Mouse (Mus musculus) E14TG2a.4 (cell line): ENCODE measurements at regions not wholly inside any gene's neighbourhood (a gene's known extent, or its start where the extent isn't known, plus 50 kb on each side); places are given as distances from the start of the nearest gene placed in this dataset.

Experiments used
- H3K27me3 ChIP-seq: 2 replicates; pipeline ENCODE4 v1.6.1; 2014; ENCODE audit warnings: low read length, control low read depth; ENCODE audit not compliant: insufficient read depth
- H3K36me3 ChIP-seq: 2 replicates; pipeline ENCODE4 v1.6.1; 2014; ENCODE audit warnings: low read length, control low read depth; ENCODE audit not compliant: insufficient read depth
- H3K4me1 ChIP-seq: replicated peaks from 2 replicates; pipeline ENCODE4 v1.6.1; 2014; ENCODE audit warnings: low read depth, low read length, control low read depth
- H3K4me3 ChIP-seq: replicated peaks from 2 replicates; pipeline ENCODE4 v1.5.1; 2014; ENCODE audit warnings: mild to moderate bottlenecking, low read length
- H3K9me3 ChIP-seq: 2 replicates; pipeline ENCODE4 v1.6.1; 2014; ENCODE audit warnings: low read length, control low read depth
- CTCF ChIP-seq: conservative IDR thresholded peaks from 2 replicates; pipeline ENCODE4 v1.5.1; 2014; ENCODE audit warnings: low read length
- NANOG ChIP-seq: IDR thresholded peaks from 2 replicates; pipeline ENCODE4 v1.6.1; 2014; ENCODE audit warnings: borderline replicate concordance, low read length, mixed read lengths
- POU5F1 ChIP-seq: IDR thresholded peaks from 2 replicates; pipeline ENCODE4 v1.6.1; 2014; ENCODE audit warnings: low read length, borderline replicate concordance

DNA sequence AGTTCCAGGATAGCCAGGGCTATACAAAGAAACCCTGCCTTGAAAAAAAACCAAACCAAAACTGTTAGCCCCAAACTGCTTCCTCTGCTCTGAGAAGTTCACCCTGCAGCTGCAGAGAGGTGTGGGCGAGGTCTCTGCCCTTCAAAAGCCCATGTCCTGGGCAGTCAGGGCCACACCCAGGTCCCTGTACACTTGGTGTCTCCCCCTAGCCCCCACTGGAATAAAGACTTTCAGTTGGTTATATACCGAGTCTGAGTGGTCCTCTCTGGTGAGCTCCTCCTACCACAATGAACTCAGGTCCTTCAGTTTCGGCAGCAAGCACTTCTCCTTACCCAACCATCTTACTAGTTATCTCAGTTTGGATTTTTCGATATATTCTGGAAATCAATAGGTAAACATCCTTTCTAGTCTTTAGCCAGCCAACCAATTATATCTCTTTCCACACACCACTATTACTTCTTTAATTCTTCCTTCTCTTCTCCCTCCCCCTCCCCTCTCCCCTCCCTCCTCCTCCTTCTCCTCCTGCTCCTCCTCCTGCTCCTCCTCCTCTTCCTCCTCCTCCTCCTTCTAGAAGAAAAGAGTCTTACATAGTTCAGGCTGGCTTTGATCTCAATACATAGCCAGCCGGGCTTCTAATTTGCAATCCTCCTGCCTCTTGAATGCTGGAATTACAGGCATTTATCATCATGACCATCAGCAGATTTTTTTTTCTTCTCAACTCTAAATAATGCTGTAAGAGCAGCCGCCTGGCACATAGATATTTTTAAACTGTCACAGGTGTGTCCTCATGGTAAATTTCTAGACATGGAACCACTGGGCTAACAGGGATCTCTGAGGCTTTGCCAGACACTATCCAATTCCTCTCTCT, 103.9 kb upstream of the Max start:
- TF ChIP-seq POU5F1 (no peak), CTCF (no peak)
- Histone ChIP-seq H3K4me3 (no peak overlapping the region), H3K36me3 (no peaks in the 10 kb centered on the region), H3K9me3 (no peaks in the 10 kb centered on the region), H3K4me1 (peaks cover 27% of the 10 kb centered on the region), H3K27me3 (no peaks in the 10 kb centered on the region)

DNA sequence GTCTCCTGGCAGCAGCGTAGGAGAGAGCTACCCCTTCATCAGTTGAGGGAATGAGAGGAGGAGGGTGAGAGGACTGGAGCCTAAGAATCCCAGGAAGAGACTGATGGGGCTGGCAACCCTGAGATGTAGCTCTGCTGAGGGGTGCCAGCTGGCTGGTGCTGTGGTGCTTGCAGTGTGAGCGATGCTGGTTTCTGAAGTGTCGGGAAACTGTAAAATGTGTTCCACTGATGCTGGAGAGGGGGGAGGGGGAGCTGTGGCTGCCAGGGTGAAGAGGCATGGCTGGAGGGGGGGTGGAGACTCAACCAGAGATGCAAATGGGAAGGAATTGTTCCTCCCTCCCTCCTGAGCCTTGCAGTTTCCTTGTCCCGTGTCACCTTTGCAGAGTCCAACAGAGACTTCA, 102.0 kb upstream of the Max start:
- Histone ChIP-seq H3K27me3 (no peaks in the 10 kb centered on the region), H3K36me3 (no peaks in the 10 kb centered on the region), H3K4me1 (peaks cover 40% of the 10 kb centered on the region), H3K4me3 (no peak overlapping the region), H3K9me3 (no peaks in the 10 kb centered on the region)
- TF ChIP-seq CTCF (no peak), POU5F1 (no peak), NANOG (no peak)

DNA sequence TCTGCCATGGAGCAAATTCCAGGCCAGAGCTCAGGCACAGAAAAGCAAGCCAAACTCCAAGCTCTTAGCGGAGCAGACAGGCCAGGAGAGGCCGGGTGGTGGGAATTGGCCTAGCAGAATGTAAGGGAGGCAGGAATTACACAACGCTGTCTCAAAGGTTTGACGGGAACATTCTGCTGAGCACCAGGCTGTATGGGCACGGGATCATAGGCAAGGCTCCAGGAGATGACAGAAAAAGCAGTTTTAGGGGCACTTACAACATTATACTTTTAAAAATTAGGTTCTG, 99.5 kb upstream of the Max start:
- Histone ChIP-seq H3K4me3 (no peak overlapping the region), H3K27me3 (no peaks in the 10 kb centered on the region), H3K4me1 (peaks cover 47% of the 10 kb centered on the region), H3K36me3 (no peaks in the 10 kb centered on the region), H3K9me3 (no peaks in the 10 kb centered on the region)
- TF ChIP-seq POU5F1 (no peak), NANOG (no peak), CTCF (no peak)

DNA sequence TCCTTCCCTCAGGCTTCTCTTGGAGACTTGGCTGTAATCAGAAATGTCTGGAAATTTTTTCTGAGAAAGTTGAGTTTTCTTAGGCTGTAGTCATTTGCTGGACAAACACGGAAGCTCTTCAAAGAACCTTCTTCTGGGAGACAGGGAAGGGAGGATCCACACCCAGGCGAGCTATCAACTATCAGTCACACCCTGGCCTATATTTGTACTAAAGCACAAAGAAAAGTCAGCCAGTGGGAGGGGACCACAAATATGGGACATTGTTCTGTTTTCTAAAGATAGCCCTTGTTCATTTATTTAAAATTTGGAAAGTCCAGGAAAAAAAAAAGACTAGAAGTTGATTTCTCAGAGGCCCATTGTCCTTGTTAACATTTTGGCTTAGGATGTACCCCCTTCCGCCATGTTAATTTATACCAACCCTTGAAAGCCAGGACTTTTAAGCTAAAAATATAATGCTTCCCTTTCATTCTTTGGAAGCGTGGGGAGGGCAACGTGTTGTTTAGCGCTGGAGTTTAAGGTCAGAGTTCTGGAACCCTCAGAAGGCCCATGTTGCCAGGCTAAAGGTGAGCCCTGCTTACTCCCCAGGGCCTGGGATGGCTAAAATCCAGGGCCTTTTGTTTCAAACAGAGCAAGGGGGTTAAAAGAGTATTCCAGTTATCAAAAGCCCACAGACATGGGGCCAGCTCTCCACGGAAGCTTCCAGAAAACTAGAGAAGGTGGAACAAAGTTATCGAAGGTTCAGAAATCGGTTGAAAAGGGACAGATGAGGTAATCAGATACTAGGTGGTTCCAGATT, 99.0 kb upstream of the Max start:
- Histone ChIP-seq H3K4me1 (peaks cover 45% of the 10 kb centered on the region), H3K36me3 (no peaks in the 10 kb centered on the region), H3K27me3 (no peaks in the 10 kb centered on the region), H3K4me3 (no peak overlapping the region), H3K9me3 (no peaks in the 10 kb centered on the region)
- TF ChIP-seq CTCF (no peak), NANOG (no peak), POU5F1 (no peak)

DNA sequence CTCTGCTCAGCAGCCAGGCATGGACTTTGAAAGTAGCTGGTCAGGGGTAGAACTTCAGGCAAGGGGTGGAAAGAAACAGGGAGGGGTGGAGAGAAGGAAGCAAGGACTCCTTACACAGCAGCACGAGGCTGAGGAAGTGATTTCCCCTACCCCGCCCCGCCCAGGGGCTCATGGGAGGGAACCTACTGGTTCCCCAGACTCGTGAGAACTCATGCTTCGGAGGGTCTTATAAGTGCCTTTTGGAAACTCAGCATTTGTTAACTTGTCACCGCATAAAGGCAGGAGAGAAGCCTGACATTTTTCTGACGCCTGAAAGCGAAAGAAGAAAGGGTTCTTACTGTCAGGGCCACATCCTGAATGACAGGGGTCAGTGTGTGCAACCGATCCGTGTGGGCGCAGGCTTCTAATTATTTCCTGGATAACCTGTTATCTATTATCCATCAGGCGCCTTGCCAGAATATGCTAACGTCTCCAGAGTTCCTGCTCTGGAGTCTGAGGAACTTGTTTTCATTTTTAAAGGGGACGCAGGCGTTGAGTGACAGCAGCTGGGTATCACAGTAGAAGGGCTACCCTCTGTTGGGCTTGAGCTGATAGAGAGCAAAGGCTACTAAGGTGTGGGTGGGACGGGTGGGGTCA, 98.2 kb upstream of the Max start:
- no peaks in the 10 kb centered on the region for H3K9me3 ChIP-seq
- H3K27me3 ChIP-seq, result peaks cover 5% of the 10 kb centered on the region; the same call in 1 of the 2 replicates
- TF ChIP-seq CTCF, result no peak
- no peak for TF ChIP-seq POU5F1
- no peak for TF ChIP-seq NANOG
- no peaks in the 10 kb centered on the region for H3K36me3 ChIP-seq
- H3K4me1 ChIP-seq, result peaks cover 39% of the 10 kb centered on the region
- peak overlapping the region; percentile 33 for H3K4me3 ChIP-seq

DNA sequence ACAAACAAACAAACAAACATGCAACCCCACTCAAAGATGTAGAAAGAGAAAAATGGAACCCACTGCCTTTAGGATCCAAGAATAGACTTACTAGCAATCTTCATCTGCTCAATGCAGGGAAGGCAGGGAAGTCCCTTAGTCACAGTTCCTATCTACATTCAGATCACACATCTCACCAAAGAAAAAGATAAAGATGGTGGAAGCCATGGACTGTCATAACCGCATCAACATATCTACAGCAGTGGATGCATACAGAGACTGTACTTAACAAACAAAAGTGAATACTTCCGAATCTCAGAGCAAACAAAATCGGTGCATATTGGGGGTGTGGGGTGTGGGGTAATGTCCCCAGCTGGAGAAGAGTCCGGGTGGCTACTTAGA, 97.7 kb upstream of the Max start:
- peak overlapping the region; percentile 33 for H3K4me3 ChIP-seq
- no peaks in the 10 kb centered on the region for H3K9me3 ChIP-seq
- H3K4me1 ChIP-seq, result peaks cover 40% of the 10 kb centered on the region
- H3K36me3 ChIP-seq, result no peaks in the 10 kb centered on the region
- TF ChIP-seq POU5F1, result no peak
- no peak for TF ChIP-seq NANOG
- no peak for TF ChIP-seq CTCF
- H3K27me3 ChIP-seq, result peaks cover 5% of the 10 kb centered on the region; the same call in 1 of the 2 replicates

DNA sequence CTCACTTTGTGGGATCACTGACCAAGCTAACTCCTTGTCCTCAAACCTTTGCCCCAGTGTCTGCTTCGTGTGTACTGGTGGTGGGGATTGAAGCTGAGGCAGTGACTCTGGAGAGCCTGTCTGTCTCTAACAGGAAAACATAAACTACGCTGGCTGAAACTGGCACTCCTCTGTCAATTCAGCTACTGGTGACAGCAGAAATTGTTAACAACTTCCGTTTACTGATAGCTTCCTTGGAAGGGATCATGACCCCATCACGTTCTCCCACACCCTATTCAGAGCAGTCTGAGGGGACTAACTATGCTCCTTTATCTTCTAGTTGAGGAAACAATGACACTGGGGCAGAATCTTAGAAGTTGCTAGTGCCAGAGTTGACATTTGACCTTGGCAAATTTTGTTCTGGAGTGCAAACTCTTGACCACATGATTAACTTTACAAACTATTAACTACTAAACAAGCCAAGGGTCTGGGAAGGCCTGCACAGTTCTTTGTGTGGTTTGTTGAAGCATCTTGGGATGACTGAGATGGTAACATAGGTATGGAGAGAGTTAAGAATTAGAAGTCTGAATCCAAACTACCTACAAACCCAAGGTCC, 96.7 kb upstream of the Max start:
- TF ChIP-seq CTCF, result no peak
- Histone ChIP-seq H3K9me3 (no peaks in the 10 kb centered on the region), H3K4me3 (no peak overlapping the region), H3K4me1 (peaks cover 33% of the 10 kb centered on the region), H3K27me3 (peaks cover 5% of the 10 kb centered on the region; the same call in 1 of the 2 replicates), H3K36me3 (no peaks in the 10 kb centered on the region)

DNA sequence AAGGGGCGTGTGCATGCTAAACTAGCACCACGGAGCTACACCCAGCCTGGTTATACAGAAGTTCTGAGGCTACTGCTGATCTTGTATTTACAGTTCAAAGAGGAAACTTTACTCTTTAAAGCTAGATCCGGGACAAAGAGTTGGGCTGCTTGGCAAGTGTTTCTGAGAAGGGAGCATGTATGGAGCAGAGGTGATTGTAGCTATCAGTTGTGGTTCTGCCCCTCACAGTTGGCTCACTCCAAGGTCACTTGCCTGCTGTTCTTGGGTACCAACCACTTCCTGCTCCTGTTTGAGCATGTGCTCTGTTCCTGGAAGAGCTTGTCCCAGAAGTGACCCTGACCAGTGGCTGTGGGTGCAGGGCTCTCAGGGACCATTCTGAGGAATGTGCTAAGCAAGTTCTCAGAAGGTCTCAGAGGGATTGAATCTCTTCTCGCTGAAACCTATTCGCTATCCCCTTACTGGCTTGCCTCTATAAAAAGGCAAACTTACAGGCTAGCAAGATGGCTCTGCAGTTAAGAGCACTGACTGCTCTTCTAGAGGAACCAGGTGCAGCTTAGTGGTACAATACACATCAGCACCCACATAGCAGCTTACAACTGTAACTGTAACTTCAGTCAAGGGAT, 94.9 kb upstream of the Max start:
- H3K4me1 ChIP-seq, result peaks cover 33% of the 10 kb centered on the region
- no peaks in the 10 kb centered on the region for H3K36me3 ChIP-seq
- no peak for TF ChIP-seq NANOG
- no peak for TF ChIP-seq CTCF
- TF ChIP-seq POU5F1, result no peak
- peaks cover 5% of the 10 kb centered on the region; the same call in 1 of the 2 replicates for H3K27me3 ChIP-seq
- H3K4me3 ChIP-seq, result no peak overlapping the region
- H3K9me3 ChIP-seq, result no peaks in the 10 kb centered on the region
